Mouse (Mus musculus) retina, postnatal 1 day (tissue): ENCODE data around the gene Kdelr2.

Experiments used
- DNase-seq: peaks from one replicate; pipeline ENCODE4 v3.0.0-alpha.2; 2012

The Kdelr2 gene

GRCm38 (mm10) chr5:143404148-143404930 lies 701 bp downstream of the Kdelr2 start:
- no peak for DNase-seq

DNA sequence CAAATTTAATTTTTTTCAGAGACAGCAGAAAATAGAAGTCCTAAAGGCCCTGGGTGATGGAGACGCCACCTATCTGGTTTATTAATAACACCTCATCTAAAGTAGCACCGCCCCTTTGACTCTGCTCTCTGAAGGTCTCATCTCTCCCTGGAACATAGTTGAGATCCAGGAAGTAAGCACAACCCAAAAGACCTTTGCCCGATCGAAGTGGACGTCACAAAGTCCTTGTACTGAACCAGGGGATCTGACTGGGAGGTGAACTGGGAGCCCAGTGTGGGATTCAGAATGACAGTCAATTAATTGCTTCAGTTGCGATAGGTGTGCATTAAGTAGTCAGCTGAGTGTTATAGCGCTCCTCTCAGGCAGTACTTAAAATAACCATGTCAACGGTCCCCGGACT lies 1.6 kb downstream of the Kdelr2 start:
- DNase-seq = no peak

GRCm38 (mm10) chr5:143406548-143406947 lies 2.9 kb downstream of the Kdelr2 start:
- DNase-seq = no peak

- DNase-seq = no peak
Observed at GRCm38 (mm10) chr5:143409239-143409638, 5.6 kb downstream of the Kdelr2 start.

DNA sequence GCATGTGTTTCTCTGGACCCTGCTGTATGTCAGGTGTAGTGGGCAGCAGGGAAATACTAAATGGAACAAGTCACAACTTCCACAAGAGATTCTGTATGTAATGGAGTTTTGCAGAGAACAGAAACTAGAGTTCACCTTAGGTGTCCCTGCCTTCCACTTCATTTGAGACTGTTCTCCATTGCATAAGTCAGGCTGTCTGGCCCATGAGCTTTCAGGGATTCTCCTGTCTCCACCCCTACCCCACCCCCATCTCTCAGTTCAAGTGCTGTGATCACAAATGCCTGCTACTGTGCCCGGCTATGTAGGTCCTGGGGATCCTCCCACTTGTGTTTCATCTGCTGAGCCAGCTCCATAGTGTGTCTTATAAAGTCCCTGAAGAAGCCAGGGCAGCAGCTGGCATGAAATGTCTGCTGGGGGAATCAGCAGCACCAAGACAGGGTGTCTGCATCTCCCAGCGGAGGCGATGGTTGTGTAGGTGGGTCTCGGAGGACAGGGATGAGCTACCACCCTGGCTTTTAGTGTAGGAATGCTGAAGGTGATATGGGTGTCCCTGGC lies 7.3 kb downstream of the Kdelr2 start:
- no peak for DNase-seq

GRCm38 (mm10) chr5:143421484-143421883 lies 17.8 kb downstream of the Kdelr2 start:
- no peak for DNase-seq

- DNase-seq = no peak
Observed at GRCm38 (mm10) chr5:143422990-143423389, 19.4 kb downstream of the Kdelr2 start.

DNA sequence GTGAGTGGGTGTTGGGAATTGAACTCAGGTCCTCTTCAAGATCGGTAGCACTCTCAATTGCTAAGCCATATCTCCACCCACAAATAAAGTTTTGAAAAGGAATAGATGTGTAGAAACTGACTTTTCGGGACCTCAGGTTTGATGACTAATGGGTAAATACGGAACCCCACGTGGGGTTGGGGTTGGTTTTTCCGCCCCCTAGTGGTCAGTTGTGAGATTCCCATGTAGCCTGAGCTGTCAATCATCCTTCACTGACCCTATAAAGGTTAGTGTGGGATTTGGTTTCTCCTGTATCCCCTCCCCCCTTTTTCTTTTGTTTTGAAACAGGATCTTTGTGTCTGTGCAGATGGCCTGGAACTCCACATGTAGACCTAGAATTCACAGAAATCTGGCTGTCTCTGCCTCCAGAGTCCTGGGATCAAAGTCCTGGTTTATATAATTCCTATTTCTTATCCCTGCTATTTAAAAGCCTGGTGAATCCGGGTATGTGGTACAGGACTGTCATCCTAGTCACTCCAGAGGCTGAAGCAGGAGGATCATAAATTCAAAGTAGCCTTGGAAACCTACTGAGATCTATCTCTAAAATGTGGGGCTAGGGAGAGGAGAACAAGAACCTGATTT lies 20.4 kb downstream of the Kdelr2 start:
- peak; percentile 76 for DNase-seq

DNA sequence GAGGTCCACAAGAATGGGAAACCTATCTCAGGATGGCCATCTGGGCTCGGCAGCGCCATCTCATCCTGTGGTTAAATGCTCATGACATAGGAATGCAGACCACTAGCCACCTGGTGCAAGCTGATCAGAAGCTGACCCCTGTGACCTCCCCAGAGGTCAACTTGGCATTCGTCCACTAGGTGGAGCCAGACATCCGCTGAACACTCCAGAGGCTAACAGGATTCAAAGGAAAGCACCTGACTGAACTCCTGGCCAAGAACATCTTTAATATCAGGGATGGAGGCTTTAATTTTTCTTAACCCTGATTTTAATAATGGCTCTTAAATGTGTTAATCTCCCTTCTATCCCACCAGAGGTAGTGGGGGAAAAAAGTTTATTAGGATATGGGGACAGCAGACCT lies 30.8 kb downstream of the Kdelr2 start:
- DNase-seq = peak; percentile 77

- DNase-seq = no peak
Observed at GRCm38 (mm10) chr5:143441298-143441697, 37.7 kb downstream of the Kdelr2 start.

DNA sequence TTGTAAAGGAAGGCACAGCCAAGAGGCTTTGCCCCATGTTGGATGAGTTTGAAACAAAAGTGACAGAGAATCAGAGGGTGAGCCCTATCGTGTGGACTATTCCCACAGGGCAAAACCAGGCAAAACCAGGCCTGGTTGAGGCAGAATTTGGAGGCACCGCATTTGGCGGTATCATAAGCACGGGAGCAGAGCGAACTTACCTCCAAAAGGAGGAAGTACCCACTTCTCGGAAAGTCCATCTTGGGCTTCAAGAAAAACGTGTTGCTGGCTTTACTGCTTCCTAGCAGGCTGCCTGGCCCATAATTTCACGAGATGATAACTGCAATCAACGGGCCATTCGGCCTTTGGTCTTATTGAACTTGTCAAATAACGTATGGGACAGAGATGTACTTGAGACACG lies 38.1 kb downstream of the Kdelr2 start:
- no peak for DNase-seq

- DNase-seq = no peak
Observed at GRCm38 (mm10) chr5:143463671-143464070, 60.0 kb downstream of the Kdelr2 start.

DNA sequence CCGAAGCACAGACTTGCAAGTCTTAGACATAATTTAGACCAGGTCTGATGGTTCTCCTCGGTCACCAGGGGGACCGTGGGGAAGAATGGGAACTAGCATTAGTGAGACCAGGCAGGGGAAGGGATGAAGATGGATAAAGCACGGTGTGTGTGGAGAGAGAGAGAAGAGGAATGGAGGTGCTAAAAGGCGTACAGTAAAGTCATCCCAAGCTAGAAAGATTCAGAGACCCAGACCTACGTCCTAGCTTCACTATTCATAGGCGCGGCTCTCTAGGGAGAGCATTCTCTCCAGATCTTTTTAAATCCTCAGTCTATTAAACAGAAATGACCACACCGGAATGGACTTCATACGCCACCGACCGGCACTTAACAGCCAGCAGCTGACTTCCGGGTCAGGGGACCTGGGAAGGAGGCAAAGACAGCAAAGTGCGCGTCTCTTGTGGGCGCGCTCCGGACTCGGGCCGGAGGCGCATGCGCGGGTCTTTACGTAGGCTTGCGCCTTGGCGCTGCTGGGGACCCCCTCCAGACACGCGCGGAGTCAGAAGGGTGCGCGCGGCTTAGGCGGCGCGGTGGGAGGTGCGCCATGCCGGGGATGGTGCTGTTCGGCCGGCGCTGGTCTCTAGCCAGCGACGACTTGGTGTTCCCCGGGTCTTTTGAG lies 60.6 kb downstream of the Kdelr2 start, which contains the start of gene Daglb:
Daglb (plus strand) TSS at position 485 of the 657 bp plus-strand sequence.
- peak; percentile 95 for DNase-seq

DNA sequence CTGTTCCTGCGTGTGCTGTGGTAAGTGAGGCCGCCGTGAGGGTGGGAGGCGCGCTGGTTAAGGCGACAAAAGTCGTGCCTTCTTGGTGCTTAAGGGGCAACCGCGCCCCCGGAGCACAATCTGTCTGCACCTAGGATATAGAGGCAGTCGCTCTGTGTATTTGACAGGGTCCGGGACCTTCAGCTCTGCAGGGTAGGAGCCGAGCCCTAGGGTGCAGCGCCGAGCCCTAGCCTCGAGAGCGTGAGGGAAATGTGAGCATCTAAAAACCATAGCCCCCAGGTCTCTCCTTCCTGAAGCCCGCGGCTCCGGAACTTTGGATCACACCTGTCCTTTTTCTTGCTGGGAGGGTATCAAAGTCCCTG lies 61.1 kb downstream of the Kdelr2 start:
- DNase-seq = no peak

GRCm38 (mm10) chr5:143465156-143466085 lies 61.8 kb downstream of the Kdelr2 start:
- peak; percentile 3 for DNase-seq

- DNase-seq = no peak
Observed at GRCm38 (mm10) chr5:143466891-143467669, 63.4 kb downstream of the Kdelr2 start.

- DNase-seq = no peak
Observed at GRCm38 (mm10) chr5:143467931-143468330, 64.3 kb downstream of the Kdelr2 start.

- DNase-seq = no peak
Observed at GRCm38 (mm10) chr5:143469628-143470027, 66.0 kb downstream of the Kdelr2 start.

DNA sequence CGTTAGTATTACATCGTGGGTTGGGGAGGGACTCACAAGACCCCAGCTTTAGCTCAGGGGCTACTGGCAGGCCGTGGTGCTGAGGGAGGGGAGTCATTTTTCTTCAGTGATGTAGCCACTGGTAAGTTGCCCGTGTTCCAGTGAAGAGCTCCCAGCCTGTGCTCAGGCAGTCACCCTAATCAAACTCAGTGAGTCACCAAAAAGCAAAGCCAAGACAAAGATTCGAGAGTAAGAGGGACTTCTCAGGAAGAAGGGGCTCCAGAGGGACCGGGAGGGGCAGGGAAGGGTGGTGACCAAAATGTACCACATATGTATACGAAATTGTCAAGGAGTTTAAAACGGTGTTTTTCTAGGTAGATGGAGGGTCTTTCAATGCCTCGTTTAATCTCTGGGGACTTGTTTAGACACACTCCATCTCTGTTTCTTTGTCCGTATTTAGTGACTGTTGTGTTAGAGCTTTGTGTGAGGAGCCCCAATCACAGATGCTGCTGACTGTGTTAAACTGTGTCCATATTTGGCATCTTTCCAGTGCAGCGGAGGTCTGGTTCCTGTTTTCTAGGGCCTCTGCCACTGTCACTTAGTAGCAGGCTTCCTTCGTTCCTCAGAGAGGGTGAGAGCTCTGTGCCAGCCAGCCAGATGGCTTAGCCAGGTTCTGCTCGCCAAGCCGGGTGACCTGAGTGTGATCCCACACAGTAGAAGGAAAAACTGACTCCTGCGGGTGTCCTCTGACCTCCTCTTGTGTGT lies 67.0 kb downstream of the Kdelr2 start:
- DNase-seq = peak; percentile 6

DNA sequence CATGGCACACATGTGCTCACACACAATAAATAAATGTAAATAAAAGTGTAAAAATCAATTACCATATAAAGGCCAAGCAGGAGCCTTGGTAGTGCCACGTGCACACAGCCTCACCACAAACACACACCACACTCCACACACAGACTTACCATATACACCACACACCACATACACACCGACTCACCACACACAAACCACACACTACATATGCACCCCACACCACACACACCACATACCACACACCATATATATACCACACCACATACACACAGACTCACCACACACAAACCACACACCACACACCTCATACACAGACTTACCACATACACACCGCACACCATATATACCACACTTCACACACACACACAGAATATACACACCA lies 67.5 kb downstream of the Kdelr2 start:
- no peak for DNase-seq
